Mouse (Mus musculus) cerebellum, adult 9-11 months (tissue): Measurements from ENCODE around the gene Canx.
"Not testable (repeated sequence)": the region's sequence is repeated elsewhere in the genome, so short reads cannot be mapped to it uniquely, and the experiment has no call there.

Source experiments
- DNase-seq: peaks from one replicate; pipeline ENCODE4 v3.0.0; 2022

Canx gene

GRCm38 (mm10) chr11:50329378-50329777 is 3.9 kb upstream of the Canx start:
- no peak for DNase-seq

GRCm38 (mm10) chr11:50328075-50328625 is 2.7 kb upstream of the Canx start:
- DNase-seq: no peak

- DNase-seq: no peak
Measured at GRCm38 (mm10) chr11:50326302-50326966, 961 bp upstream of the Canx start.

GRCm38 (mm10) chr11:50324751-50325471 is 562 bp downstream of the Canx start:
- no peak for DNase-seq

- no peak for DNase-seq
Measured at GRCm38 (mm10) chr11:50323843-50324242, 1.6 kb downstream of the Canx start.

GRCm38 (mm10) chr11:50322345-50322744 is 3.1 kb downstream of the Canx start:
- DNase-seq: no peak

GRCm38 (mm10) chr11:50321239-50321638 is 4.2 kb downstream of the Canx start:
- no peak for DNase-seq

- not testable (repeated sequence) for DNase-seq
Measured at GRCm38 (mm10) chr11:50319343-50319742, 6.1 kb downstream of the Canx start.

- DNase-seq: no peak
Measured at GRCm38 (mm10) chr11:50312803-50313202, 12.7 kb downstream of the Canx start.

- DNase-seq: no peak
Measured at GRCm38 (mm10) chr11:50303406-50303805, 22.1 kb downstream of the Canx start.

- peak; percentile 98 for DNase-seq
Measured at GRCm38 (mm10) chr11:50292190-50292855, 33.1 kb downstream of the Canx start, which contains the start of gene Maml1. Gene Maml1 (minus strand): TSS chr11:50292311.

GRCm38 (mm10) chr11:50291321-50292165 is 33.9 kb downstream of the Canx start:
- no peak for DNase-seq

GRCm38 (mm10) chr11:50290486-50291225 is 34.8 kb downstream of the Canx start:
- no peak for DNase-seq

- no peak for DNase-seq
Measured at GRCm38 (mm10) chr11:50286428-50286827, 39.0 kb downstream of the Canx start.

- DNase-seq: no peak
Measured at GRCm38 (mm10) chr11:50285696-50286095, 39.8 kb downstream of the Canx start.

GRCm38 (mm10) chr11:50285263-50285662 is 40.2 kb downstream of the Canx start:
- DNase-seq: no peak

- no peak for DNase-seq
Measured at GRCm38 (mm10) chr11:50280053-50280452, 45.4 kb downstream of the Canx start.

- DNase-seq: no peak
Measured at GRCm38 (mm10) chr11:50279005-50279404, 46.5 kb downstream of the Canx start.

- no peak for DNase-seq
Measured at GRCm38 (mm10) chr11:50277706-50278105, 47.8 kb downstream of the Canx start.

- DNase-seq: no peak
Measured at GRCm38 (mm10) chr11:50277025-50277424, 48.4 kb downstream of the Canx start.

GRCm38 (mm10) chr11:50275568-50276151 is 49.8 kb downstream of the Canx start:
- no peak for DNase-seq
